Mouse (Mus musculus): ENCODE data around the gene Prss35.

- no peak for TF ChIP-seq CTCF (IDR thresholded peaks at IDR 0.05; ENCODE audit: extremely low read depth, insufficient read depth, low read length)
- no peak for TF ChIP-seq POLR2A (IDR thresholded peaks at IDR 0.05; ENCODE audit: extremely low read depth, insufficient read depth, low read length)
Observed at GRCm38 (mm10) chr9:86798686-86799085, 55.2 kb downstream of the Prss35 start.
